Mouse (Mus musculus) stomach, postnatal 0 days (tissue): Measurements from ENCODE around the gene Erc2.

Source experiments
- CTCF ChIP-seq: IDR thresholded peaks from 2 replicates; pipeline ENCODE4 v1.5.1; 2016; ENCODE audit warnings: antibody characterized with exemption, low read depth, mild to moderate bottlenecking, moderate library complexity
- EP300 ChIP-seq: optimal IDR thresholded peaks from 2 replicates; pipeline ENCODE3; 2016; ENCODE audit warnings: antibody characterized with exemption

GRCm38 (mm10) chr14:28521106-28521505 lies 898.9 kb downstream of the Erc2 start:
- TF ChIP-seq CTCF (no peak), EP300 (no peak)
